Mouse (Mus musculus): ENCODE measurements around the gene Hc.

Hc gene

GRCm38 (mm10) chr2:34954344-34954743 lies 106.9 kb downstream of the Hc start:
- no peak for DNase-seq (ENCODE audit: low spot score)

- no peak for DNase-seq (ENCODE audit: low spot score)
These were observed 107.6 kb downstream of the Hc start for GRCm38 (mm10) chr2:34953547-34954116.

- no peak for DNase-seq (ENCODE audit: low spot score)
These were observed 108.2 kb downstream of the Hc start for GRCm38 (mm10) chr2:34953018-34953417.

- DNase-seq (ENCODE audit: low spot score): no peak
These were observed 109.8 kb downstream of the Hc start for GRCm38 (mm10) chr2:34951469-34951868.

DNA sequence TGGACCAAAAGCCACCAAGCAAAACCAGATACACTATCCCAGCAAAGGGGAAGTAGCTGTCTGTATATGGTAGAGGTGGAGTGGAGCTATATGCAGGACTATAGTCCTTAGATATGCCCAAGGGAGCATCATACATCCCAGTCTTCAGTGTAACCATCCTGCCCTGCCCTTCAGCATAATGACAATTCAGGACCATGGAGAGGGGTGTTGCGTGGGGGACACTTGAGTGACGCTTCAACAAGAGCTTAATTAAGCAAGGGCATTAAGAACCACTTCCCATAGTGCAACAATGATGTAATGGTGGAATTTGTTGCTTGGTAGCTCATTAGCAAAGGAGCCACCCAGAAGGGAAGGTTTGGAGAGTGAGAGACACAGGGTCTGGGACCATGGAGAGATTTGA lies 112.6 kb downstream of the Hc start:
- no peak for DNase-seq (ENCODE audit: low spot score)

GRCm38 (mm10) chr2:34946046-34946445 lies 115.2 kb downstream of the Hc start:
- DNase-seq (ENCODE audit: low spot score): no peak

DNA sequence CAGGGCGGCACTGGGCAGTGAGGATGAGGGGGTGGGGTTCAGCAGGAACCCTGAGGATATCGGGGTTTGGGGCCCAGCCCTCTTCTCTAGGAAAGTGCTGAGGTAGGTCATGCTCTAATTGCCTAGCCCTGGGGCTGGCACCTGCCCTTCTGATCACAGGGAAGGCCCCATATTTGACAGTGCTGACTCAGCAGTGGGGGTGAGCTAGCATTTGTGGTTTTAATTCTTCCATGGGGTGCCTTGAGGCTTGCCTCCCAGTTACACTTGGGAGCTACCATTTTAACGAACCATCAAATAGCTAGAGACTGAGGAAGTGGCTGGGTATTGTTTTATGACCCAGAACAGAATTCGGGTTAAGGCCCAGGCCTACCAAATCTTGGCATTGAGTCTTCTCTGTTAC lies 115.7 kb downstream of the Hc start:
- no peak for DNase-seq (ENCODE audit: low spot score)

- no peak for DNase-seq (ENCODE audit: low spot score)
These were observed 116.5 kb downstream of the Hc start for GRCm38 (mm10) chr2:34944761-34945160.

- no peak for DNase-seq (ENCODE audit: low spot score)
These were observed 117.6 kb downstream of the Hc start for GRCm38 (mm10) chr2:34943556-34944120.

DNA sequence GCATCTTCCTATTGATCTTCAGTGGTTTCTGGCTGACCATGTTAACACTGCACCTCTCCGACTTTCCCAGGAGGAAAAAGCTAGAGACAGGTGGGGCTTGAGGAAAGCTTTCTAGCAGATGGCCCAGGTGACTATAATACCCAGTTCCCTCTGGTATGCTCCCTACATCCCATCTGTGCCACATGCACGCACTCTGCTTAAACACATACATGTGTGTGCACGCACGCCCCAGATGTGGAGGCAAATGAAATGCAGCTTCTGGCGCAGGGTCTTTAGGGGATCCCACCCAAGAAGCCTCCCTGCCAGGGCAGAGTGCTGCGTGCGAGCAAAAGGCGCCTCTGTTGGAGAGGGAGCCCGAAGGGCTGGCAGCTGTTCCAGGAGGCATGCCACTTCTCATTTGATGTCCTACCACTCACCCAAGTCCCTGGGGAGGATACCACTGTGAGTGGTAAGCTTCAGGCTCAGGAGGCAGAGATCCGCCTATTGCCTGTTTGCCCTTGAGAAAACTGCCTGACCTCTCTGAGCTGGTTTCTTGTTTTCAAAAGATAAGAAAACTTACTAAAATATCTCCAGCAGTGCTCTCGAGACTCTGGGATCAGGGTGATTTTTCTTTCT lies 120.1 kb downstream of the Hc start:
- no peak for DNase-seq (ENCODE audit: low spot score)

- DNase-seq (ENCODE audit: low spot score): no peak
These were observed 121.0 kb downstream of the Hc start for GRCm38 (mm10) chr2:34940246-34940645.

GRCm38 (mm10) chr2:34938269-34939208 lies 122.7 kb downstream of the Hc start:
- DNase-seq (ENCODE audit: low spot score): no peak

DNA sequence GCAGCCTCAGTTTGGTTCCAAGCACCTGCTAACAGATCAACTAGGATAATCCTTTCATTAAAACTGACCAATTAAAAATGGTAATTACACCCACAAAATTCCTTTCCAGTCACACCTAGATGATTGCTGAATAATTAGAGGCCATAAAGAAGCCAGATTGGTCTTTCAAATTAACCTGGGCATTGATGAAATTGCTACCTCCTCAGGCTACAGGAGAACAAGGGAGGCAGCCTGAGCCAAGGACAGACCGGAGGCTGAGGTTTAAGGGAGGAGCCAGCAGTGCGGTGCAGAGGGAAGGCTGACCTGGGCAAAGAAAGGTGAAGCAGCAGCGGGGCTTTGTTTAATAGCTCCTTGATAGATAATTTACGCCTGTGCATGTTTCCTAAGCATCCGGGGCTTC lies 123.8 kb downstream of the Hc start:
- no peak for DNase-seq (ENCODE audit: low spot score)
